Mouse (Mus musculus) CH12.LX (cell line): ENCODE results near the gene Wnt5b. TPM values are rescaled to one million over a fixed set of nuclear protein-coding genes. Genes with fewer than 3 reads are reported as not detected.

Source experiments
- DNase-seq: peaks from one replicate; pipeline ENCODE4 v3.0.0-alpha.2; 2013; ENCODE audit errors: extremely low read depth
- H3K27ac ChIP-seq: 2 replicates; pipeline ENCODE4 v1.5.1; 2012; ENCODE audit warnings: low read depth, mild to moderate bottlenecking, control low read depth, moderate library complexity; ENCODE audit not compliant: insufficient read depth
- H3K27me3 ChIP-seq: replicated peaks from 2 replicates; pipeline ENCODE3; 2012; ENCODE audit warnings: inconsistent platforms
- H3K36me3 ChIP-seq, 2 experiments: replicated peaks in 1 of 2; 2 replicates each; pipeline versions ENCODE3 to v1.6.1; 2012; ENCODE audit warnings: inconsistent platforms in 1 of 2, low read length in 1 of 2, mild to moderate bottlenecking in 1 of 2, mixed read lengths in 1 of 2, moderate library complexity in 1 of 2; ENCODE audit not compliant: control insufficient read depth in 1 of 2, insufficient read depth in 1 of 2
- H3K4me1 ChIP-seq, 2 experiments: 2 replicates each; pipeline ENCODE4 v1.6.1; 2012; ENCODE audit warnings: inconsistent platforms in 1 of 2, moderate library complexity in 1 of 2; ENCODE audit not compliant: insufficient read depth in 2 of 2, control insufficient read depth in 1 of 2
- H3K4me2 ChIP-seq: 2 replicates; pipeline ENCODE4 v1.6.1; 2012; ENCODE audit warnings: low read depth, mild to moderate bottlenecking, control low read depth; ENCODE audit not compliant: poor library complexity, insufficient read depth, severe bottlenecking
- H3K4me3 ChIP-seq, 3 experiments: fragments of 150-350 bp in 1 of 3; sonication (generic) in 1 of 3; replicated peaks in 1 of 3; 2 replicates each; pipeline versions ENCODE3 to v1.5.1; 2011 to 2012; ENCODE audit warnings: low read depth in 2 of 3, low read length in 2 of 3, mild to moderate bottlenecking in 2 of 3, moderate library complexity in 2 of 3, control low read depth in 1 of 3, improper control_type of control experiment in 1 of 3, inconsistent platforms in 1 of 3, mixed read lengths in 1 of 3; ENCODE audit not compliant: poor library complexity in 1 of 3
- H3K79me2 ChIP-seq: replicated peaks from 2 replicates; pipeline ENCODE4 v1.6.1; 2012; ENCODE audit warnings: mild to moderate bottlenecking, moderate library complexity; ENCODE audit not compliant: control insufficient read depth, poor library complexity, insufficient read depth, severe bottlenecking; ENCODE audit errors: extremely low read depth
- H3K9ac ChIP-seq: 2 replicates; pipeline ENCODE4 v1.6.1; 2012; ENCODE audit warnings: low read depth, mild to moderate bottlenecking, control low read depth, moderate library complexity; ENCODE audit not compliant: insufficient read depth
- H3K9me3 ChIP-seq: replicated peaks from 2 replicates; pipeline ENCODE3; 2012; ENCODE audit warnings: low read length, inconsistent platforms, mixed read lengths
- BHLHE40 ChIP-seq: IDR thresholded peaks from 2 replicates; pipeline ENCODE4 v1.6.1; 2011; ENCODE audit warnings: mild to moderate bottlenecking, low read depth, low read length, improper control_type of control experiment
- CTCF ChIP-seq, 2 experiments: IDR thresholded peaks in 1 of 2; conservative IDR thresholded peaks in 1 of 2; 2 replicates each; pipeline ENCODE4 v1.5.1; 2011 to 2012; ENCODE audit warnings: low read depth in 2 of 2, low read length in 2 of 2, improper control_type of control experiment in 1 of 2, inconsistent platforms in 1 of 2, mild to moderate bottlenecking in 1 of 2, moderate library complexity in 1 of 2
- ELF1 ChIP-seq: IDR thresholded peaks from 2 replicates; pipeline ENCODE4 v1.6.1; 2014; ENCODE audit warnings: low read depth, mild to moderate bottlenecking, inconsistent platforms, low read length, improper control_type of control experiment
- JUN ChIP-seq: IDR thresholded peaks from 2 replicates; pipeline ENCODE4 v1.6.1; 2011; ENCODE audit warnings: low read depth, mild to moderate bottlenecking, low read length, improper control_type of control experiment, moderate library complexity; ENCODE audit not compliant: insufficient read depth
- JUND ChIP-seq: conservative IDR thresholded peaks from 2 replicates; pipeline ENCODE4 v1.6.1; 2011; ENCODE audit warnings: low read depth, low read length, improper control_type of control experiment
- MAFK ChIP-seq: IDR thresholded peaks from 2 replicates; pipeline ENCODE4 v1.6.1; 2011; ENCODE audit warnings: low read length, improper control_type of control experiment; ENCODE audit not compliant: insufficient replicate concordance
- MAX ChIP-seq: IDR thresholded peaks from 2 replicates; pipeline ENCODE4 v1.6.1; 2011; ENCODE audit warnings: low read length, improper control_type of control experiment
- MXI1 ChIP-seq: IDR thresholded peaks from 2 replicates; pipeline ENCODE4 v1.6.1; 2011; ENCODE audit warnings: mild to moderate bottlenecking, low read depth, low read length, improper control_type of control experiment
- MYC ChIP-seq: IDR thresholded peaks from 2 replicates; pipeline ENCODE4 v1.6.1; 2011; ENCODE audit warnings: low read depth, mild to moderate bottlenecking, improper control_type of control experiment, low read length
- NELFE ChIP-seq: IDR thresholded peaks from 2 replicates; pipeline ENCODE4 v1.6.1; 2011; ENCODE audit warnings: low read depth, low read length, improper control_type of control experiment
- POLR2AphosphoS2 ChIP-seq: IDR thresholded peaks from 2 replicates; pipeline ENCODE4 v1.6.1; 2011; ENCODE audit warnings: low read depth, low read length, improper control_type of control experiment
- RCOR1 ChIP-seq: conservative IDR thresholded peaks from 2 replicates; pipeline ENCODE4 v1.6.1; 2012; ENCODE audit warnings: low read depth, mild to moderate bottlenecking, inconsistent platforms, low read length, improper control_type of control experiment
- TBP ChIP-seq: conservative IDR thresholded peaks from 2 replicates; pipeline ENCODE4 v1.6.1; 2011; ENCODE audit warnings: low read depth, low read length, improper control_type of control experiment
- TCF12 ChIP-seq: IDR thresholded peaks from 2 replicates; pipeline ENCODE4 v1.6.1; 2014; ENCODE audit warnings: low read depth, mild to moderate bottlenecking, inconsistent platforms, low read length, improper control_type of control experiment
- USF2 ChIP-seq: conservative IDR thresholded peaks from 2 replicates; pipeline ENCODE4 v1.6.1; 2011; ENCODE audit warnings: low read depth, low read length, improper control_type of control experiment
- ZC3H11A ChIP-seq: IDR thresholded peaks from 2 replicates; pipeline ENCODE4 v1.6.1; 2012; ENCODE audit warnings: low read depth, mild to moderate bottlenecking, inconsistent platforms, low read length, improper control_type of control experiment
- dilution Hi-C: fragments of 300-500 bp; cut with MboI; formaldehyde crosslinking; loops from 2 replicates; pipeline ENCODE4 v1.14.3; 2020; ENCODE audit warnings: low sequenced_read_pairs; ENCODE audit not compliant: extremely low pct_unique_long_range_greater_than_20kb, extremely low pct_ligation_motif_present
- in situ Hi-C: fragments of 300-500 bp; cut with MboI; formaldehyde crosslinking; loops from 3 replicates; pipeline ENCODE4 v1.14.3; 2019; ENCODE audit warnings: low sequenced_read_pairs, low pct_ligation_motif_present, low pct_unique_long_range_greater_than_20kb, mixed read lengths
- polyA plus RNA-seq: library from polyadenylated mRNA; unstranded; fragments of >175 nt; gene quantifications from 2 replicates; pipeline ENCODE4 v1.2.1, GENCODE M21; 2012; ENCODE audit warnings: low read depth; ENCODE audit not compliant: insufficient read length
- total RNA-seq, 2 experiments: library from RNA; depleted of rRNA; stranded (reverse); fragments of 300-350 nt in 1 of 2; fragments of >200 nt in 1 of 2; gene quantifications; 2 replicates each; pipeline ENCODE4 v1.2.3; 2012 to 2014

Gene Wnt5b
- total and polyA plus RNA-seq, 3 experiments = 1.2 to 2.0 (median 1.5) TPM

GRCm38 (mm10) chr6:119575331-119575730 lies 31.2 kb upstream of the Wnt5b start:
- DNase-seq = no peak
- in situ Hi-C loops (no loop called here), dilution Hi-C loops (no loop called here)
- Histone ChIP-seq H3K4me3 (no peak overlapping the region), H3K36me3 (peaks cover 0 to 21% of the 10 kb centered on the region in 2 experiments), H3K9ac (no peak overlapping the region), H3K79me2 (no peaks in the 10 kb centered on the region), H3K4me2 (no peak overlapping the region), H3K4me1 (peaks cover 0 to 16% of the 10 kb centered on the region in 2 experiments; a peak in 2 of 4 replicates), H3K27ac (no peak overlapping the region), H3K27me3 (no peaks in the 10 kb centered on the region), H3K9me3 (peaks cover 3% of the 10 kb centered on the region)
- TF ChIP-seq TBP = no peak
- no peak for TF ChIP-seq POLR2AphosphoS2
- TF ChIP-seq BHLHE40 = no peak

GRCm38 (mm10) chr6:119572296-119572695 lies 28.1 kb upstream of the Wnt5b start:
- H3K79me2 ChIP-seq = no peaks in the 10 kb centered on the region
- no peak for TF ChIP-seq JUN
- TF ChIP-seq, all 38 proteins: peak for 0
- DNase-seq = no peak
- Histone ChIP-seq H3K27ac (no peak overlapping the region), H3K9me3 (no peaks in the 10 kb centered on the region), H3K9ac (no peak overlapping the region), H3K4me2 (no peak overlapping the region), H3K4me3 (no peak overlapping the region), H3K27me3 (no peaks in the 10 kb centered on the region), H3K4me1 (0 out of 4 replicates have a peak, but pooled peaks cover 0 to 4% of the 10 kb centered on the region in 2 experiments), H3K36me3 (peaks cover 0 to 21% of the 10 kb centered on the region in 2 experiments)
- dilution Hi-C loops (no loop called here), in situ Hi-C loops (no loop called here)

- H3K27ac ChIP-seq = no peak overlapping the region
- H3K4me3 ChIP-seq = no peak overlapping the region
- no peak overlapping the region for H3K9ac ChIP-seq
- peaks cover 0 to 21% of the 10 kb centered on the region in 2 experiments for H3K36me3 ChIP-seq
- H3K4me1 ChIP-seq = 0 out of 4 replicates have a peak, but pooled peaks cover 0 to 4% of the 10 kb centered on the region in 2 experiments
- DNase-seq = no peak
- H3K9me3 ChIP-seq = no peaks in the 10 kb centered on the region
- in situ Hi-C loops = no loop called here
- H3K79me2 ChIP-seq = no peaks in the 10 kb centered on the region
- H3K4me2 ChIP-seq = no peak overlapping the region
- dilution Hi-C loops = no loop called here
- TF ChIP-seq MYC (no peak), MAX (no peak), JUND (no peak), USF2 (no peak), ZC3H11A (no peak), MXI1 (no peak), CTCF (conservative IDR thresholded peaks at IDR 0.05 in 1 of 2, IDR thresholded peaks at IDR 0.05 in 1 of 2; ENCODE audit: low read depth in 2 of 2, low read length in 2 of 2) (no peak), ELF1 (no peak), RCOR1 (no peak), TCF12 (no peak), MAFK (no peak), NELFE (no peak)
- H3K27me3 ChIP-seq = no peaks in the 10 kb centered on the region
Observed at GRCm38 (mm10) chr6:119570797-119571196, 26.6 kb upstream of the Wnt5b start.
